Mouse (Mus musculus): ENCODE measurements at regions not wholly inside any gene's neighbourhood (a gene's known extent, or its start where the extent isn't known, plus 50 kb on each side); places are given as distances from the start of the nearest gene placed in this dataset.

GRCm38 (mm10) chr3:52832421-52832820, 184.6 kb downstream of the Cog6 start:
- Histone ChIP-seq H3K27me3 (ENCODE audit: control insufficient read depth, insufficient read depth, low read length) (no peaks in the 10 kb centered on the region), H3K4me1 (ENCODE audit: control insufficient read depth, insufficient read depth, low read length) (no peaks in the 10 kb centered on the region), H3K4me3 (ENCODE audit: insufficient read depth, low read depth, low read length) (no peak overlapping the region), H3K36me3 (ENCODE audit: control insufficient read depth, insufficient read depth, low read length) (no peaks in the 10 kb centered on the region), H3K9ac (ENCODE audit: low read depth, low read length) (no peak overlapping the region), H3K27ac (replicated peaks; ENCODE audit: insufficient read depth, low read depth, low read length) (no peak overlapping the region), H3K79me2 (ENCODE audit: control insufficient read depth, insufficient read depth, low read length) (no peaks in the 10 kb centered on the region)
- WGBS = 85% methylated on average over 5 of the region's 5 CpGs
- no peak for TF ChIP-seq POLR2A (IDR thresholded peaks at IDR 0.05; ENCODE audit: extremely low read depth, insufficient read depth, low read length)
- no peak for TF ChIP-seq CTCF (IDR thresholded peaks at IDR 0.05; ENCODE audit: low read depth, low read length)
- DNase-seq (ENCODE audit: extremely low read depth, low read depth, low spot score) = no peak

GRCm38 (mm10) chr3:52831986-52832385, 185.1 kb downstream of the Cog6 start:
- Histone ChIP-seq H3K4me1 (ENCODE audit: control insufficient read depth, insufficient read depth, low read length) (no peaks in the 10 kb centered on the region), H3K9ac (ENCODE audit: low read depth, low read length) (no peak overlapping the region), H3K79me2 (ENCODE audit: control insufficient read depth, insufficient read depth, low read length) (no peaks in the 10 kb centered on the region), H3K27ac (replicated peaks; ENCODE audit: insufficient read depth, low read depth, low read length) (no peak overlapping the region), H3K27me3 (ENCODE audit: control insufficient read depth, insufficient read depth, low read length) (no peaks in the 10 kb centered on the region), H3K4me3 (ENCODE audit: insufficient read depth, low read depth, low read length) (no peak overlapping the region), H3K36me3 (ENCODE audit: control insufficient read depth, insufficient read depth, low read length) (no peaks in the 10 kb centered on the region)
- WGBS = 88% methylated on average over 1 of the region's 1 CpGs
- DNase-seq (ENCODE audit: extremely low read depth, low read depth, low spot score) = no peak
- TF ChIP-seq CTCF (IDR thresholded peaks at IDR 0.05; ENCODE audit: low read depth, low read length) (no peak), POLR2A (IDR thresholded peaks at IDR 0.05; ENCODE audit: extremely low read depth, insufficient read depth, low read length) (no peak)

- TF ChIP-seq POLR2A (IDR thresholded peaks at IDR 0.05; ENCODE audit: extremely low read depth, insufficient read depth, low read length) (no peak), CTCF (IDR thresholded peaks at IDR 0.05; ENCODE audit: low read depth, low read length) (no peak)
- Histone ChIP-seq H3K36me3 (ENCODE audit: control insufficient read depth, insufficient read depth, low read length) (no peaks in the 10 kb centered on the region), H3K4me1 (ENCODE audit: control insufficient read depth, insufficient read depth, low read length) (no peaks in the 10 kb centered on the region)
Measured at GRCm38 (mm10) chr3:52830101-52830500, 186.9 kb downstream of the Cog6 start.

GRCm38 (mm10) chr3:52829069-52829468, 188.0 kb downstream of the Cog6 start:
- no peaks in the 10 kb centered on the region for H3K4me1 ChIP-seq (ENCODE audit: control insufficient read depth, insufficient read depth, low read length)
- DNase-seq (ENCODE audit: extremely low read depth, low read depth, low spot score) = no peak
- H3K79me2 ChIP-seq (ENCODE audit: control insufficient read depth, insufficient read depth, low read length) = no peaks in the 10 kb centered on the region
- no peak overlapping the region for H3K4me3 ChIP-seq (ENCODE audit: insufficient read depth, low read depth, low read length)
- no peak overlapping the region for H3K27ac ChIP-seq (replicated peaks; ENCODE audit: insufficient read depth, low read depth, low read length)
- TF ChIP-seq POLR2A (IDR thresholded peaks at IDR 0.05; ENCODE audit: extremely low read depth, insufficient read depth, low read length) (no peak), CTCF (IDR thresholded peaks at IDR 0.05; ENCODE audit: low read depth, low read length) (no peak)
- no peaks in the 10 kb centered on the region for H3K36me3 ChIP-seq (ENCODE audit: control insufficient read depth, insufficient read depth, low read length)
- H3K9ac ChIP-seq (ENCODE audit: low read depth, low read length) = no peak overlapping the region
- 93% methylated on average over 6 of the region's 6 CpGs for WGBS
- no peaks in the 10 kb centered on the region for H3K27me3 ChIP-seq (ENCODE audit: control insufficient read depth, insufficient read depth, low read length)

More at GRCm38 (mm10) chr3:52830101-52830500, 186.9 kb downstream of the Cog6 start:
- Histone ChIP-seq H3K27ac (replicated peaks; ENCODE audit: insufficient read depth, low read depth, low read length) (no peak overlapping the region), H3K4me3 (ENCODE audit: insufficient read depth, low read depth, low read length) (no peak overlapping the region), H3K79me2 (ENCODE audit: control insufficient read depth, insufficient read depth, low read length) (no peaks in the 10 kb centered on the region), H3K9ac (ENCODE audit: low read depth, low read length) (no peak overlapping the region), H3K27me3 (ENCODE audit: control insufficient read depth, insufficient read depth, low read length) (no peaks in the 10 kb centered on the region)
- no peak for DNase-seq (ENCODE audit: extremely low read depth, low read depth, low spot score)
- WGBS = 92% methylated on average over 3 of the region's 3 CpGs

- TF ChIP-seq CTCF (IDR thresholded peaks at IDR 0.05; ENCODE audit: low read depth, low read length) (no peak), POLR2A (IDR thresholded peaks at IDR 0.05; ENCODE audit: extremely low read depth, insufficient read depth, low read length) (no peak)
- Histone ChIP-seq H3K36me3 (ENCODE audit: control insufficient read depth, insufficient read depth, low read length) (no peaks in the 10 kb centered on the region), H3K4me1 (ENCODE audit: control insufficient read depth, insufficient read depth, low read length) (no peaks in the 10 kb centered on the region), H3K4me3 (ENCODE audit: insufficient read depth, low read depth, low read length) (no peak overlapping the region), H3K9ac (ENCODE audit: low read depth, low read length) (no peak overlapping the region), H3K79me2 (ENCODE audit: control insufficient read depth, insufficient read depth, low read length) (no peaks in the 10 kb centered on the region), H3K27me3 (ENCODE audit: control insufficient read depth, insufficient read depth, low read length) (no peaks in the 10 kb centered on the region), H3K27ac (replicated peaks; ENCODE audit: insufficient read depth, low read depth, low read length) (no peak overlapping the region)
- DNase-seq (ENCODE audit: extremely low read depth, low read depth, low spot score) = no peak
- WGBS = 64% methylated on average over 4 of the region's 4 CpGs
Measured at GRCm38 (mm10) chr3:52828473-52828872, 188.6 kb downstream of the Cog6 start.

- no peaks in the 10 kb centered on the region for H3K36me3 ChIP-seq (ENCODE audit: control insufficient read depth, insufficient read depth, low read length)
- no peaks in the 10 kb centered on the region; the same call in 1 of the 2 replicates for H3K27me3 ChIP-seq (ENCODE audit: control insufficient read depth, insufficient read depth, low read length)
- no peak overlapping the region for H3K9ac ChIP-seq (ENCODE audit: low read depth, low read length)
- WGBS = 92% methylated on average over 5 of the region's 5 CpGs
- H3K4me1 ChIP-seq (ENCODE audit: control insufficient read depth, insufficient read depth, low read length) = no peaks in the 10 kb centered on the region
- TF ChIP-seq POLR2A (IDR thresholded peaks at IDR 0.05; ENCODE audit: extremely low read depth, insufficient read depth, low read length) (no peak), CTCF (IDR thresholded peaks at IDR 0.05; ENCODE audit: low read depth, low read length) (no peak)
- no peaks in the 10 kb centered on the region for H3K79me2 ChIP-seq (ENCODE audit: control insufficient read depth, insufficient read depth, low read length)
- no peak for DNase-seq (ENCODE audit: extremely low read depth, low read depth, low spot score)
- H3K4me3 ChIP-seq (ENCODE audit: insufficient read depth, low read depth, low read length) = no peak overlapping the region
- H3K27ac ChIP-seq (replicated peaks; ENCODE audit: insufficient read depth, low read depth, low read length) = no peak overlapping the region
Measured at GRCm38 (mm10) chr3:52822848-52823247, 194.2 kb downstream of the Cog6 start.
